Mouse (Mus musculus) ovary, adult 18-20 months (tissue): Measurements from ENCODE around the gene Aktip.

ENCODE experiments used
- DNase-seq: peaks from one replicate; pipeline ENCODE4 v3.0.0; 2022; ENCODE audit warnings: low spot score, mixed read lengths

Aktip gene

GRCm38 (mm10) chr8:91199876-91200275, at the start of gene Aktip:
Gene Aktip (minus strand): TSS chr8:91199976.
- DNase-seq = no peak

- DNase-seq = no peak
These were observed 46.2 kb upstream of the Aktip start for GRCm38 (mm10) chr8:91245821-91246454.

GRCm38 (mm10) chr8:91242721-91243120, 42.9 kb upstream of the Aktip start:
- DNase-seq = no peak

GRCm38 (mm10) chr8:91241873-91242519, 42.2 kb upstream of the Aktip start:
- no peak for DNase-seq

GRCm38 (mm10) chr8:91241371-91241770, 41.6 kb upstream of the Aktip start:
- DNase-seq = no peak

GRCm38 (mm10) chr8:91237191-91237590, 37.4 kb upstream of the Aktip start:
- no peak for DNase-seq

- no peak for DNase-seq
These were observed 34.3 kb upstream of the Aktip start for GRCm38 (mm10) chr8:91234097-91234496.

- no peak for DNase-seq
These were observed 27.7 kb upstream of the Aktip start for GRCm38 (mm10) chr8:91227421-91227841.

- DNase-seq = no peak
These were observed 24.5 kb upstream of the Aktip start for GRCm38 (mm10) chr8:91224227-91224626.

GRCm38 (mm10) chr8:91221841-91222240, 22.1 kb upstream of the Aktip start:
- no peak for DNase-seq

GRCm38 (mm10) chr8:91218271-91218670, 18.5 kb upstream of the Aktip start:
- no peak for DNase-seq

- DNase-seq = no peak
These were observed 17.5 kb upstream of the Aktip start for GRCm38 (mm10) chr8:91217062-91217905.

GRCm38 (mm10) chr8:91214287-91214686, 14.5 kb upstream of the Aktip start:
- DNase-seq = no peak

- no peak for DNase-seq
These were observed 13.2 kb upstream of the Aktip start for GRCm38 (mm10) chr8:91212948-91213347.

- no peak for DNase-seq
These were observed 9.9 kb upstream of the Aktip start for GRCm38 (mm10) chr8:91209658-91210057.

GRCm38 (mm10) chr8:91207676-91208075, 7.9 kb upstream of the Aktip start:
- DNase-seq = no peak

- no peak for DNase-seq
These were observed 6.1 kb upstream of the Aktip start for GRCm38 (mm10) chr8:91205897-91206296.

GRCm38 (mm10) chr8:91201184-91201583, 1.4 kb upstream of the Aktip start:
- no peak for DNase-seq

GRCm38 (mm10) chr8:91198036-91198435, 1.7 kb downstream of the Aktip start:
- DNase-seq = no peak

- DNase-seq = no peak
These were observed 2.5 kb downstream of the Aktip start for GRCm38 (mm10) chr8:91197233-91197632.

- no peak for DNase-seq
These were observed 3.1 kb downstream of the Aktip start for GRCm38 (mm10) chr8:91196661-91197060.

- DNase-seq = no peak
These were observed 5.7 kb downstream of the Aktip start for GRCm38 (mm10) chr8:91194081-91194480.

GRCm38 (mm10) chr8:91192941-91193340, 6.8 kb downstream of the Aktip start:
- DNase-seq = no peak
